Mouse (Mus musculus): Measurements from ENCODE around the gene Tmem132d. TPM values are rescaled to one million over a fixed set of nuclear protein-coding genes. Genes with fewer than 3 reads are reported as not detected.

Tmem132d gene
- polyA plus RNA-seq, 1 experiment from 2014 or later: 1.3 TPM

DNA sequence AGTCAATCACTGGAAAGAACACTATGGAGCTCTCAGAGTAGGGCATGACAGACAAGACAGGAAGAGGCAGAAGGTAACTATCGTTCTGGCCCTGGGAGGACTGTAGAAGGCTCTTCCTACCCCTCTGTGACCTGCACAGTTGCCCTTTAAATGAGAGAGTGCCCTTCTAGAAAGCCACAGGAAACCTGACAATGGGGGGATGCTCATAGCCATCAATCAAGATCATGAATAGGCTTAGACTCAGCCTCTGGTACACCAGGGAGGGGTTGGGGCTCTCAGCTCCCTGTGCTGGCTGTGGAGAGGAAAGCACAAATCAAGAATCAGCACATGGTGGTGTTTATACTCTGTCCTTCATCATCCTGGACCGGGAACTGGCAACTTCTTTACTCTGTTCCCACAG is 227.2 kb downstream of the Tmem132d start:
- 0 out of 2 replicates have a peak, but pooled peaks cover 17% of the 10 kb centered on the region for H3K4me1 ChIP-seq
- no peak overlapping the region for H3K4me2 ChIP-seq (replicated peaks)
- H3K27ac ChIP-seq: no peak overlapping the region
- ATAC-seq (ENCODE audit: insufficient number of reproducible peaks, insufficient read depth, low FRiP score, low TSS enrichment): no peak
- H3K27me3 ChIP-seq: no peaks in the 10 kb centered on the region
- H3K4me3 ChIP-seq: no peak overlapping the region
- H3K9me3 ChIP-seq: no peaks in the 10 kb centered on the region
- H3K9ac ChIP-seq: no peak overlapping the region
- no peaks in the 10 kb centered on the region for H3K36me3 ChIP-seq
- 27% methylated on average over 2 of the region's 2 CpGs for WGBS

DNA sequence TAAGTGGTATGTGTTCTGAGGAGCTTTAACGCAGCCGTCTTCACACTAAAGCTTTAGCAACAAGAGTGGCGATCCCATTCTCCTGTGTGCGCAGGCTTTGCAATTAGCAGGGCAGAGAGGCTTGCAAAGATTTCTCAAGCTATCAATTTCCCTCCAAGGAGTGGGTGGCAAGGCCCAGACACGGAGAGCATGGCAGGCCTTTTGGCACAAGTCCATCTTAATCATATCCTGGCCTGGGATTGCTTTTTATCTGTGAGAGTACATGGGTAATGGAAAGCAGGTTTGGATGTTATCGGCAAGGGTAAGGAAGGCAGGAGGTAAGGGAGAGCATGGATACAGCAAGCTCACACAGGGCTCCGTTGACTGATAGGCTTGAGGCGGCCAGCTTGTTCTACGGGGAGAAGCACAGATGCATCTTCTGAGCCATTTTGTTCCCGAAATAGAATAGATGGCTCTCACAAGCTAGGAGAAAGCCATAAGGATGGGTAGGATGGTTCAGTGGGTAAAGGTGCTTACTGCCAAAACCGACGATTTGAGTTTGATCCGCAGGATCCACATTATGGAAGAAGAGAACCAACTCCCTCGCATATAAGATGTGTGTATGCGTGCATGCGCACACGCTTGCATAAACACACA is 228.1 kb downstream of the Tmem132d start:
- no peaks in the 10 kb centered on the region for H3K27me3 ChIP-seq
- no peak for ATAC-seq (ENCODE audit: insufficient number of reproducible peaks, insufficient read depth, low FRiP score, low TSS enrichment)
- 0 out of 2 replicates have a peak, but pooled peaks cover 17% of the 10 kb centered on the region for H3K4me1 ChIP-seq
- H3K27ac ChIP-seq: peak overlapping the region; percentile 43
- H3K9me3 ChIP-seq: no peaks in the 10 kb centered on the region
- H3K4me3 ChIP-seq: no peak overlapping the region
- 0 out of 2 replicates have a peak overlapping the region, but pooled peaks have one; percentile 0 for H3K4me2 ChIP-seq (replicated peaks)
- H3K9ac ChIP-seq: no peak overlapping the region; the same call in 1 of the 2 replicates
- WGBS: 72% methylated on average over 17 of the region's 17 CpGs
- no peaks in the 10 kb centered on the region for H3K36me3 ChIP-seq

DNA sequence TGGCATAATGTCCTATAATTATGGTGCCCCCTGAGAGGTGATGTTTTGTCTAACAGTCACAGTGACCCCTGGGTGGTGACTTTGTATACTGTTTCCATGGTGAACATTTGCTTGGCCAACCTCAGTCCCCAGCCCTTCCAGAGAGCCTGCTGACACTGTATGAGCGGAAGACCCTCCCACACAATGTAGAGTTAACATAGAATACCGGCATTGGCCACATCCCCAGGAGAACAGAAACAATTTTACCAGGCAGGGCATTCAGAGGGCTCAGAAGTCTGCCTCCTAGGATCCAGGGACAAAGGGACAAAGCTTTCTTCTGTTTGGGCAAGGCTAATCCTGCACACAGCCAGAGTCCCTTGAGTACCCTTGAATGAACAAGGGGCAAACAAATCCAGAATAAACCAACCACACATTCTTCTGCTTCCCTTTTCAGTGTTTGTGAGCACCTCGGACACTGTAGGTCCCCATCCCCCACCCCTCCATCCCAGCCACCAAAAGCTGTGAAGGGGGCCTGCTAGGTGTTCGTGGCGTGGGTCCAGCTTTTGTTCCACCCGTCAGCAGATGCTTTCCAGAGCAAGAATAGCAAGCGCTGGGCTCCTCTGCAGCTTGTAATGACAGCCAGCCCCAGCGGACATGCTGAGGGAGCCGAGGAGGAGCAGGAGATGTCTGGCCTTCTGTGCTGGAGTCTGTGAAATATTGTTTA is 228.8 kb downstream of the Tmem132d start:
- H3K4me3 ChIP-seq: no peak overlapping the region
- peak overlapping the region; percentile 43 for H3K27ac ChIP-seq
- 35% methylated on average over 9 of the region's 9 CpGs for WGBS
- H3K27me3 ChIP-seq: no peaks in the 10 kb centered on the region
- 0 out of 2 replicates have a peak overlapping the region, but pooled peaks have one; percentile 0 for H3K4me2 ChIP-seq (replicated peaks)
- 0 out of 2 replicates have a peak, but pooled peaks cover 17% of the 10 kb centered on the region for H3K4me1 ChIP-seq
- no peaks in the 10 kb centered on the region for H3K36me3 ChIP-seq
- peak; percentile 35; the same call in 1 of the 2 replicates for ATAC-seq (ENCODE audit: insufficient number of reproducible peaks, insufficient read depth, low FRiP score, low TSS enrichment)
- H3K9me3 ChIP-seq: no peaks in the 10 kb centered on the region
- no peak overlapping the region; the same call in 1 of the 2 replicates for H3K9ac ChIP-seq

DNA sequence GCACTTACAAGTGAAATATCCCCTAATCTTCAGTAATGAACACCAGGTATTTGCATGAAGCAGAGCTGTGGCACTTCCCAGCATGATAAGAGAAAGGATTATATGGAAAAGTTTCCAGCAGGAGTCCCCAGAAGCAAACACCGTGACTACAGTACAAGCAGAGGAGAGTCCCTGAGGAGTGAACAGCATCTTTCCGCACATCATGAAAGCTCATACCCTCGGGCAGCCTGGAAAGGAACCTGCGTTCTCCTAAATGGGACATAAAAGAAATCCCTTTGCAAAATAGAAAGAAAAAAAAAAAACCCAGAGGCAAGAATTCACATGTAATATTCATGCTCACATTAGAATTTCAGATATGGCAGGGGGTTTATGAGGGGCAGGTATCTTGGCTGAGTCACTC is 238.8 kb downstream of the Tmem132d start:
- Histone ChIP-seq H3K4me3 (no peak overlapping the region), H3K4me1 (peaks cover 18% of the 10 kb centered on the region; the same call in 1 of the 2 replicates), H3K9me3 (no peaks in the 10 kb centered on the region), H3K27ac (no peak overlapping the region), H3K27me3 (no peaks in the 10 kb centered on the region), H3K36me3 (no peaks in the 10 kb centered on the region), H3K4me2 (replicated peaks) (no peak overlapping the region), H3K9ac (no peak overlapping the region)
- WGBS: 67% methylated on average over 4 of the region's 4 CpGs
- ATAC-seq (ENCODE audit: insufficient number of reproducible peaks, insufficient read depth, low FRiP score, low TSS enrichment): no peak

DNA sequence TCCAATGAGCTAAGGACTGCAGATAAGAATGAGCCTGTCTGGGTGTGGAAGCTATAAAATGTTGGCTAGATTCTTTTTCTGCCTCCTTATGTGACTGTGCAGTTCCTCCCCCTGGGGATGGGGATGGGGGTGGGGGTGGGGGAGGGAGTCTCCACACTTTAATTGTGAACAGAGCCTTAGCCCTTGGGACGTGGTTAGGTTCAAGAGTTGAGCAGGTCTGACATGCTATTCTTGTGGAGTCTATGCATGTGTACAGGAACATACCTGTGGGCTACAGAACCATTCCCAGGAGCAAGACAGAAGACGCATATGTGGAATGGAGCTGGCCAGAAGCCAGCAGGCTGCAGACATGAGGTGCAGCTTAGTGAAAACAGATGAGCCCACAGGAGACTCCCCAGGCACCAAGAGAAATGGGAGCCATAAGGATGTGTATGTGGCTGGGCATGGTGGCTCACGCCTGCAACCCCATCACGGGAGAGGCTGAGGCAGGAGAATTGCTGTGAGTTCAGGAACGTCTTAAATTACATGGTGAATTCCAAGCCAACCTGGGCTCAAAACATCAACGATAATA is 240.3 kb downstream of the Tmem132d start:
- no peaks in the 10 kb centered on the region for H3K9me3 ChIP-seq
- H3K27me3 ChIP-seq: no peaks in the 10 kb centered on the region
- no peak overlapping the region for H3K27ac ChIP-seq
- no peak overlapping the region for H3K9ac ChIP-seq
- no peak overlapping the region for H3K4me2 ChIP-seq (replicated peaks)
- peaks cover 18% of the 10 kb centered on the region; the same call in 1 of the 2 replicates for H3K4me1 ChIP-seq
- 45% methylated on average over 6 of the region's 6 CpGs for WGBS
- H3K36me3 ChIP-seq: no peaks in the 10 kb centered on the region
- no peak overlapping the region for H3K4me3 ChIP-seq
- no peak; the same call in 1 of the 2 replicates for ATAC-seq (ENCODE audit: insufficient number of reproducible peaks, insufficient read depth, low FRiP score, low TSS enrichment)

DNA sequence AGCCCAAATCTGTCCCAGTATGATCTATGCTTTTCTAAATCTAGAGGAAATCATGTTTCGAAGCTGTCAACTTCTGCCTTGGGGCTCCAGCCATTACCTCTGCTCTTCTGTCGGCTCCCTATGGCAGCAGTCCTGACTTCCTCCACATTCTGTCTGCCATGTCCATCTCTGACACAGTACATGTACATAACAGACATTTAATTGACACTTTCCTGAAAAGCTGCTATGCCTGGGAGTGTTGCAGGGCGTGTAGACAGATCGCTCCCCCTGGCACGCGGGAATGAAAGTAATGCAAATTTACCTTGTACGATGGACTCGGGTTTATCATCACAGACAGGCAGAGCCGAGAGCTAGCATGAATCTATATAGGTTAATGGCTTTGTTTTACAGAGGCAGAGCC is 241.2 kb downstream of the Tmem132d start:
- no peaks in the 10 kb centered on the region for H3K36me3 ChIP-seq
- H3K27ac ChIP-seq: no peak overlapping the region
- no peak for ATAC-seq (ENCODE audit: insufficient number of reproducible peaks, insufficient read depth, low FRiP score, low TSS enrichment)
- WGBS: 58% methylated on average over 9 of the region's 9 CpGs
- no peak overlapping the region for H3K4me3 ChIP-seq
- peaks cover 18% of the 10 kb centered on the region; the same call in 1 of the 2 replicates for H3K4me1 ChIP-seq
- no peak overlapping the region for H3K9ac ChIP-seq
- H3K4me2 ChIP-seq (replicated peaks): no peak overlapping the region
- no peaks in the 10 kb centered on the region for H3K9me3 ChIP-seq
- H3K27me3 ChIP-seq: no peaks in the 10 kb centered on the region

DNA sequence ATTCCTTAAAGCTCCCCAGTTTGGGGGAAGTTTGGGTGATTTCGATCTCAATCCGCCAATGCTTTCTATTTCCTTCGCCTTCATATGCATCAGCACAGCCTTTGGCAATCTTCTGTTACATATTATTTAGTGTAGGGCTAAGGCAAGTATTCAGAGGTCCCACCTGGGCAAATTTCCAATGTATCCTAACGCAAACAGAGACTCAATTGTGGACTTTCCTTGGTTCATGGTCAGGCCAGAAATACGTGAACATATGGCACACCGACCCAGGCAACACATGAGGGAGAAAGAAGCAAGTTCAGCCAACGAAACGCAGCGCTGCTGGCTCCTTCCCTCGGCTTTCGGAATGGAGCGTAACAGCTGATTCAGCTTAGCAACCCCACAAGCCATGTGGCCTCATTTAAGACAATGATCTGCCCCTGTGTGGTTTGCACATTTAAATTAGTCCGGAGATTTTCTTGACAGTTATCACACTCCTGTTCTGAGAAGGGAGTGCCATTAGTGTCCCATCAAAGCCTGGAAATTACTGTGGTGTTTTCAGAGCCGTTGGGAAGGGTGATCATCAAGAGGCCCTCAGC is 242.5 kb downstream of the Tmem132d start:
- Histone ChIP-seq H3K4me3 (no peak overlapping the region), H3K4me1 (peaks cover 18% of the 10 kb centered on the region; the same call in 1 of the 2 replicates), H3K27me3 (no peaks in the 10 kb centered on the region), H3K9ac (no peak overlapping the region), H3K9me3 (no peaks in the 10 kb centered on the region), H3K4me2 (replicated peaks) (no peak overlapping the region), H3K27ac (no peak overlapping the region), H3K36me3 (no peaks in the 10 kb centered on the region)
- ATAC-seq (ENCODE audit: insufficient number of reproducible peaks, insufficient read depth, low FRiP score, low TSS enrichment): no peak
- 43% methylated on average over 14 of the region's 14 CpGs for WGBS

DNA sequence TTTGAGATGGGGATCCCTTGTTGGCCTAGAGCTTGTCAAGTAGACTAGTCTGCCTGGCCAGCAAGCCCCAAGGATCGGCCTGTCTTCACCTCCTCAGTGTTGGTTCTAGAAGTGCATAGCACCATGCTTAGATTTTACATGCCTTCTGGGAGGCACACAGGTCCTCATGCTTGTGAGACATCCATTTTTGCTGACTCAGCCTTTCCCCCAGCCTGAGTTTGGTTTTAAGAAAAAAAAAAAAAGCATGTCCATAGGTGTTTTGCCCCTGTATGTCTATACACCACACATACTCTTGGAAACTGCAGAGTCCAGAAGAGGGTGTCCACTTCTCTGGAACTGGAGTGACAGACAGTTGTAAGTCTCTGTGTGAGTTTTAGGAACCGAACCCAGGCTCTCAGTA is 256.6 kb downstream of the Tmem132d start:
- Histone ChIP-seq H3K4me3 (no peak overlapping the region), H3K36me3 (no peaks in the 10 kb centered on the region), H3K9me3 (no peaks in the 10 kb centered on the region), H3K27ac (no peak overlapping the region), H3K4me1 (no peaks in the 10 kb centered on the region), H3K27me3 (no peaks in the 10 kb centered on the region), H3K4me2 (replicated peaks) (no peak overlapping the region), H3K9ac (no peak overlapping the region)
- 90% methylated on average over 2 of the region's 2 CpGs for WGBS
- ATAC-seq (ENCODE audit: insufficient number of reproducible peaks, insufficient read depth, low FRiP score, low TSS enrichment): no peak

DNA sequence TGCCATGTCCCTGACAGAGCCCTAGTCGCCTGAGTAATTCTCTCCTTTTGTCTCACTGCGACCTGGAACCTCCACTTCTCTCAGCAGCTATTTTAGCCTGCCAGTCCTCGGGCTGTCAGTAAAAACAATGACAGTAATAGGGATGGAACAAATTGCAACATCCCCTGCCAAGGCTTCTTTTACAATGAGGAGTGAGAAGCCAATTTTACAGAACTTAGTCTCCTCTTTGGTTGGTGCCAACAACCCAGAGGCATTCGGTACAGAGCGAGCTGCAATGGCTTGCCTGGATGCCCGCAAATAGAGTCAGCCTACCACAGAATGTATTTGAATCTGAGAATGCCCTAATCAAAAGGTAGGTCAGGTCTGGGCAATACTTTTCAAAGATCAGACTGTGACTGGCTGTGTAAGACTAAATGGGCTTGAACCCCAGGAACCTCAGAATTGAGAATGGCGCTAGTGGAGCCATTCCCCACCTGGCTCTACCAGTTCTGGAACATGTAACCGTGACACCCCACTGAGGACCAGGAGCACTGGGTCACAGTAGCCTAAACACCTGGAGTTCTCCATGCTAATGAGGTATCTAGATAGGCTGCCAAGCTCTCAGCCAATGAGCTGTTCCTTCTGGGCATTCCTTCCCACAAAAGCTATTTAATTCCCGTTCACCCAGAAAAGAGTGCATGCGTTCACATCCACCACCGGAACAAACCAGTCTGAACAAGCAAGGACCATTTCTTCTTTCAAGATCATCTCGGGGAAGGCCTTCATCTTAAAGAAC is 273.8 kb downstream of the Tmem132d start:
- H3K27me3 ChIP-seq: no peaks in the 10 kb centered on the region
- no peak overlapping the region for H3K4me3 ChIP-seq
- H3K4me2 ChIP-seq (replicated peaks): no peak overlapping the region
- WGBS: 73% methylated on average over 12 of the region's 12 CpGs
- no peaks in the 10 kb centered on the region for H3K36me3 ChIP-seq
- H3K27ac ChIP-seq: no peak overlapping the region
- H3K9ac ChIP-seq: no peak overlapping the region
- H3K4me1 ChIP-seq: no peaks in the 10 kb centered on the region
- ATAC-seq (ENCODE audit: insufficient number of reproducible peaks, insufficient read depth, low FRiP score, low TSS enrichment): no peak
- H3K9me3 ChIP-seq: no peaks in the 10 kb centered on the region

DNA sequence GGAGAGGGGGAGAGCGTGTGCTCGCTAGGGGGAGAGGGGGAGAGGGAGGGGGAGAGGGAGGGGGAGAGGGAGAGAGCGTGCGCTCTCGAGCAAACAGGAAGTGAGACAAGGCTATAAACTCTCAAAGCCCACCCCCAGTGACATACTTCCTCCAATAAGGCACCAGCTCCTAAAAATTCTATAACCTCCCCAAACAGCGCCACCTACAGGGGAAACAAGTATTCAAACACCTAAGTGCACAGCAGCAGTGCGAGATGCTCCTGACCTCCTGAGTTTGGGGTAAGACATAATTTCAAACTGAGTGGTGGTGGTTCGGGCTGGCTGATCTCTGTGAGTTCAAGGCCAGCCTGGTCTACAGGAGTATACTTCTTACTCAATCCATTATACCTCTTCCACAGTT is 281.4 kb downstream of the Tmem132d start:
- H3K4me1 ChIP-seq: no peaks in the 10 kb centered on the region
- H3K4me3 ChIP-seq: no peak overlapping the region
- H3K36me3 ChIP-seq: no peaks in the 10 kb centered on the region
- 92% methylated on average over 7 of the region's 8 CpGs for WGBS
- ATAC-seq (ENCODE audit: insufficient number of reproducible peaks, insufficient read depth, low FRiP score, low TSS enrichment): no peak
- H3K27me3 ChIP-seq: no peaks in the 10 kb centered on the region
- H3K9me3 ChIP-seq: no peaks in the 10 kb centered on the region
- H3K9ac ChIP-seq: no peak overlapping the region
- H3K4me2 ChIP-seq (replicated peaks): no peak overlapping the region
- no peak overlapping the region for H3K27ac ChIP-seq
